Mouse (Mus musculus): ENCODE measurements around the gene Fbxo31.
A peak's percentile ranks its signal among the peaks of the same experiment; 100 is the strongest.
"Not testable (repeated sequence)": the region's sequence is repeated elsewhere in the genome, so short reads cannot be mapped to it uniquely, and the experiment has no call there.

The Fbxo31 gene

GRCm38 (mm10) chr8:121578676-121579451 is at the start of gene Fbxo31:
TSS of gene Fbxo31 (minus strand) at chr8:121578806.
- DNase-seq (ENCODE audit: low read depth), result peak; percentile 94

DNA sequence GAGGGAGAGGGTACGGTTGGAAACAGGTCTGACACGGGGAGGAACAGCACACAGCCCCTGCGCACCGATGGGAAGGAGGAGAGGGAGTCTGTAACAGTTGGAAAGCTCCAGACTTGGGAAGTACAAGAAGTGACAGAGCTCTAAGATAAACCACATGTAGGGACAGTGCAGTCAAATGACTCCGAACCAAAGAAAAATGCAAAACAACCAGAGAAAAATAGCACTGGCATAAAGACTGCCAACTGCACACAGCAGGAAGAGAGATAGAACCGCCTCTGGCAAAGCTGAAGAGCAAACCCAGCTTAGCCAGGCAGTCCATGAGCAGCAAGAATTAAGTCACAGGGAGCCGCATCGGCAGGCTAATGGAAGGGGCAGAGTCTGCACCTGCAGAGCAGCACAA is 44.4 kb upstream of the Fbxo31 start:
- DNase-seq (ENCODE audit: low read depth), result no peak

DNA sequence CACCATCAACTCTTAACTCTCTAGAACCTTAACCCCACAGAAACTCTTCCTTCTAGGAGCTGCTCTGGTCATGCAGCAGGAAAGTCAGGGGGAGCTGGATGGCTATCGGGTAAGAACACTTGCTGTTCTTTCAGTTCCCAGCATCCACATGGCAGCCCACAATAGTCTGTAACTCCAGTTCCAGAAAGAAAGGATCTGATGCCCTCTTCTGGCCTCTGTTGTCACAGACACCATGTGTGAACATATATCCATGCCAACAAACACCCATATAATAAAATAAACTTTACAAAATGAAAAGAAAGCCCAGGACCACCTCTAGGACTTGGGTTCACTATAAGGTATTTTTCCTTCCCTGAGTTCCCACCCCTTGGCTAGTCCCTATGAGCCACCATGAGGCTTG is 43.3 kb upstream of the Fbxo31 start:
- no peak for DNase-seq (ENCODE audit: low read depth)

GRCm38 (mm10) chr8:121620801-121621516 is 42.4 kb upstream of the Fbxo31 start:
- no peak for DNase-seq (ENCODE audit: low read depth)

DNA sequence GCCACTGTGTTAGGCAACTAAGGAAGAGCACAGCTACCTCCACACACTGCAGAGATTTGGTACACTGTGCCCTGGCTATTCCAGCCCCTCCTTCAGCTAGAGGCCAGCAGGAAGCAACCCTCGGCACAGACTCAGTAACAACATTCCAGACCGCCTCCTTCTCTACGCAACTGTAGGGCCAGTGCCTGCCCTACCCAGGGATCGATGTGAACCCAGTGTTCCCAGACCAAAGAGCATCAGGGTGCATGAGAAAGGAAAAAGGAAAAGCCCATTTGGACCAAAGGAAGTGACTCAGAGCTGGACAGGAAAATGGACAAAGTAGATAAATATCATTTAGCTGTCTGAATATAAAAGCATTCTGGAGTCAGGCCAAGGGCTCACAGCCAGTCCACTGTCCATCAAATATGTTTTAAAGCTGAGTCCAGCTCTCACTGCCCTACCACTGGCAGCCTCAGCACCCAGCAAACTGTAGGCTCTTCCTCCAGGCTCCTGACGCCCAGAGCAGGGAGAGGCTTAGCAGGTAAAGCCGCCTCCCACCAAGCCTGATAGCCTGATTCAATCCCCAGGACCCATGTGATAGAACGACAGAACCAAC is 40.9 kb upstream of the Fbxo31 start:
- DNase-seq (ENCODE audit: low read depth), result no peak

DNA sequence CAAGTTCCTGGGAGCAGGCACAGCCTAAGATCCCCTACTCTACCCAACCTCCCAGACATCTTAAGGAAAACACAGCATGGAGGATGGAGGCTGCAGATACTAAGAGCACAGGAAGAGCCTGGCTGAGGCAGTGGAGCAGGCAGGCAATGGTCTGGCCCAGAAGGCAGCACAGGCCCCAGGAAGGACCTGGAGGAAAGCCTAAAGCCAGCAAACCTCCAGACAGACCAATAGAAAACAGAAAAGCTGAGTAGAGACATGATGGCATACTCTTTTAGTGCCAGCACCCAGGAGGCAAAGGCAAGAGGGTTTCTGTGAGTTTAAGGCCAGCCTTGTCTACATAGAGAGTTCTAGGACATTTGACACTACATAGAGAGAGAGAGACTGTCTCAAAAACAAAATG is 34.8 kb upstream of the Fbxo31 start:
- DNase-seq (ENCODE audit: low read depth), result no peak

DNA sequence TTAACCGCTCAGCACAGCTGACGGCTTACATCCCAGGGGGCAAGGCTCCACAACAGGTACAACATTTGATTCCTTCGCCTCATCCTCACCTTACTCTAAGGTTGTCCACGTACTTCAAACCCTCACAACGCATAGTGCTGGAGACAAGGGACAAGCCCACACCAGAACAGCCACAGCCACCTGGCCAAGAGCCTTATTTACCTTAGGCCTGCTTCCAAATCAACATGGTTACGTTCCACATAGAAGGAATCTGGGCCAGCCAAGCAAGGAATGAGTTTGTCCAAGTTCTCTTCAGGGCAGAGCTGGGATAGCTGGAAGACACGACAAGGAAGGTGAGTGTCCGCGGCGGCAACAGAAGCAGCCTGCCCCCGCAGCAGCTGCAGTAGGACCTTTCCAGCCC is 31.3 kb upstream of the Fbxo31 start:
- DNase-seq (ENCODE audit: low read depth), result no peak

DNA sequence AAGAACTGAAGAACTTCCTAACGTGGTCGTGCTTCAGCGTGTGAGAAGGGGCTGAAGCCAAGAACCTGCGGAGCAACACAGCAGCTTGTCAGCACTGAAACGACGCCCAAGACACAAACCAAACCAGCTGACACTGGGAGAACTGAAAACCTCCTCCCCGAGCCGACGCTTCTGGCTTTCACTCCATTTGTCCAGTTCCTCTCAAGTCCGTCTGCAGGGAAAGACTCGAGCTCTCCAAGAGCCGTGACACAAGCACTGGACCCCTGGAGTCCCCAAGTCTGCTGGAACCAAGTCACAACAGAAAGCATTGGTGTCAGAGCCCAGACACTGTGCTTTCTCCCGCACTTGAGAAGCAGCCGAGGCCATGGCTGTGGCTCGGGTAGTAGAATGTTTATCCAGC is 30.6 kb upstream of the Fbxo31 start:
- DNase-seq (ENCODE audit: low read depth), result no peak

DNA sequence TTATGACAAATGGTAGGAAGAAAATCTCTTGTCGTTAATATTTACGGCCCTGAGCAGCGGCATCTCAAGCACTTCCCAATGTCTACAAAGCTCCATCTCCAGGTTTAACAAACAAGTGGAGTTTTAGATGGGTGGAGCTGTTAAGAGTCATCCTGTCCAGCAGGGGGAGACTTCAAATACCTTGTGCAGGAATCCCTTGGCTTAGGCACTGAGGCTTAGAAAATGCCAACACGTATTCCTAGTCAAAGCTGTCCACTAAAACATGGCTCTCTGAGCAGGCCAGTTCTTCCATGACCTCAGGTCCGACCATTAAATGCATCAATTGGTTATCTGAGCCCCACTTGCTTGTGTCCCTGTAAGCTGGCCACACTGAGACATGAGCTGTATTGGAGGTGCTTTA is 29.1 kb upstream of the Fbxo31 start:
- no peak for DNase-seq (ENCODE audit: low read depth)

DNA sequence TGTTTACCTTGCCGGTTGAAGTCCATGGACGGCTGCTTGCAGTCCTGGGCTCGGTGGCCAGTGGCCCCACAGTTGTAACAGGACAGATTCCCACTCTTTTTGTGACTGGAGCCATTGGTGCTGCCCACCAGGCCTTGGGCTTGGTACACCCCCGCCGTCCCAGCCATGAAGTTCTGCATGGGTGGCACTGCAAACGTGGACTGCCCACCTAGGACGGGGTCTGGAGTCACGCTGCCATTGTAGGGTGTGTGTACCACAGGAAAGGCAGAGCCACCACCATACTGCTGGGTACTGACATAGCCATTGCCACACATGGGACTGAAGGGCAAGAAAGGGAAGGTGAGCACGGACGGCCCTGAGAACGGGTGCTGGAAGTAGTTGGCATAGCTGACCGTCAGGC is 25.2 kb upstream of the Fbxo31 start:
- DNase-seq (ENCODE audit: low read depth), result no peak

DNA sequence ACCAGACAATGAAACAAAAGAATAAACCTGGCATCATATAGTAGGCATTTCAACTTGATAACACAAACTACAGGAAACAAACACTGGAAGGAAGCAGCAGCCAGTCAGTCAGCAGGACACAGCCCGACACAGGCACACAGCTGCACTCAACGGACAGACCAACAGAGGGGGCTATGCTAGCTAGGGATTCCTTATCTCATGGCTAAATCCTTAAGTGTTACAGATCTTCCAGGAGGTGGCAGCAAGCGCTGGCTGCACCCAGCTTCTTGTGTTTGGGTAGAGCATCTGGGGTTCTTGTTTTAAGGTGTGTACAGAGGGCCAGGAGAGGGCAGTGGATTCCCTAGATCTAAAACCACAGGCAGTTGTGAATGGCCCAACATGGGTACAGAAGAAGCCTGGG is 24.3 kb upstream of the Fbxo31 start:
- peak; percentile 70 for DNase-seq (ENCODE audit: low read depth)

- DNase-seq (ENCODE audit: low read depth), result no peak
Measured at GRCm38 (mm10) chr8:121602411-121602810, 23.8 kb upstream of the Fbxo31 start.

DNA sequence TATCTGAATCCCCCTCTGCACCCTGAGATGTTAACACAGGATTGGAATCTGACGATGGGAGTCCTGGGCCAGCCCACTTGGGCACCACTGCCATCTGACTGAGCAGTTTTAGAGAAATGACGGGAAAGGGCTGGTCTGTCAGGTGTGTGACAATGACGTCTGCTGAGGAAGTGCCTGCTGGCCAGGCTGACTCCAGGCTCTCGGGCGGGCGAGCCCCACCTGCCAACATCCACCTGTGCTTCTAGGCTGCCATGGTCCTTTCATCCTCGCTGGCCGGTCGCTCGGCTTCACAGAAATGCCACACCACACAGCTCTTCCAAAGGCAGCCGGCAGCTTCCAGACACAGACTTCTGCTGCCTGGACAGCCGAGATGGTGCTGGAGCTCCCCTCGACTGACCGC is 21.2 kb upstream of the Fbxo31 start:
- no peak for DNase-seq (ENCODE audit: low read depth)

DNA sequence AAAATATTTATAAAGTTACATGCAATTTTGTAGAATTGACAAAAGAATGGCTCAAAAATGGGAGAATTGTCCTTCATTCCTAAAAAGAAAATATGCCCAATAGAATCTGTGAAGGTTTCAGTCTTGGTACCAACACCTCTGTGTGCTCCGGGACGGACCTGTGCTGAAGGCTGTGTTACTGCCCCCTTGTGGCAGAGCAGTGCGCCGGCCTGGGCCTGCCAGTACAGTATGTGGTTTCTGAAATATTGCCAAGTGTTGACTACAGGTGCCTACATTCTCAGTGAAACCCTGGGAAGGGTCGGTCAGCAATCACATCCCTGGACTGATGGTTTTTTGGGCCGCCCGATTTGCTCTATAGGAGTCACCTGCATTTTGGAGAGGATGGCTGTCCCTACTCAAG is 20.3 kb upstream of the Fbxo31 start:
- peak; percentile 89 for DNase-seq (ENCODE audit: low read depth)

GRCm38 (mm10) chr8:121598190-121598589 is 19.6 kb upstream of the Fbxo31 start:
- DNase-seq (ENCODE audit: low read depth), result peak; percentile 35

- DNase-seq (ENCODE audit: low read depth), result not testable (repeated sequence)
Measured at GRCm38 (mm10) chr8:121597492-121597891, 18.9 kb upstream of the Fbxo31 start.

DNA sequence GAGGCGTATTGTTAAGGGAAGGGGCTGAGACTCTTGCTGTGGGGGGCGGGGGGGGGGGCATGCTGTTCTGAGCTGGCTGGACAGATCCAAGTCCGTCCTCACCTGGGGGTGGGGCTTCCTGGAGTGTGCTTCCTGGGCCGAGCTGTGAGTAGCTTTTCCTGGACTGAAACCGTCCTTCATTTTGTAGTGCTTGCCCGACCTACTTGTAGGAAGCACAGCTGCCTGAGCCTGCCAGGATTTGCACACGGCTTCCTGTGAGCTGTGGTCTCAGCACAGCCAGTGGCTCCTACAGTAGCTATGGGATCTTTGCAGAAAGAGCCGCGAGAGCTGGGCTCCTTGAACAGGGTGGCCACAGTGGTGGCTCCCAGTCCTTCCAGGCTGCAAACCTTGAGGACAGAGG is 15.4 kb upstream of the Fbxo31 start:
- no peak for DNase-seq (ENCODE audit: low read depth)

GRCm38 (mm10) chr8:121593293-121593692 is 14.7 kb upstream of the Fbxo31 start:
- DNase-seq (ENCODE audit: low read depth), result no peak

GRCm38 (mm10) chr8:121591178-121592066 is 12.8 kb upstream of the Fbxo31 start:
- DNase-seq (ENCODE audit: low read depth), result peak; percentile 72

- DNase-seq (ENCODE audit: low read depth), result peak; percentile 97
Measured at GRCm38 (mm10) chr8:121590203-121591177, 11.9 kb upstream of the Fbxo31 start, which contains the start of gene Map1lc3b. TSS of gene Map1lc3b (plus strand) at chr8:121590361.

DNA sequence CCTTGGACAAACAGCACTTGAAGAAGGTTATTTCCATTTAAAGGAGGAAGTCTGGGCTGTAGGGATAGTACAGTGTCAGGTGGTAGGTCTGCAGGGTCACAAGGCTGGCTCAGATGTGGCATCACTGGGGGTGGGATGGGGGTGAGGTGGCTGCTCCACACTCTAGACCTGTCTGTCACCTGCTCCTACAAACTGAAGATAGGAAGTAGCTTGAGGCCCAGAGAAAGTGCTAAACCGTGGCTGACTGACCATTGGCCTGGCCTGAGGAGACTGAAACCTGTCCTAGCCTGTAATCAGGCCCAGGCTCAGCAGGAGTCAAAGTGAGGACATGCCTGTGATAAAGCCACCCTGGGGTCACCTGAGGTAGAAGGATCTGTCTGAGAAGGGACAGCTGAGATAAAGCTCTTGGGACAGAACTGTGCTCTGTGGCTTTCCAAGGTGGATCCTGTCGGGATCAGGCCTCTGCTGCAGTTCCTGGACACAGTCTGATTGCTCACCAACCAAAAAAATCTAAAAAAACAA is 10.7 kb upstream of the Fbxo31 start:
- DNase-seq (ENCODE audit: low read depth), result no peak
